Mouse (Mus musculus) lung, adult 2 months (tissue): ENCODE data around the gene Trp53.

Experiments used
- CTCF ChIP-seq: fragments of 200-500 bp; IDR thresholded peaks from 2 replicates; pipeline ENCODE4 v1.5.1; 2011; ENCODE audit warnings: mild to moderate bottlenecking, low read length, control low read depth; ENCODE audit not compliant: insufficient read depth
- POLR2A ChIP-seq: fragments of 200-500 bp; IDR thresholded peaks from 2 replicates; pipeline ENCODE4 v1.6.1; 2011; ENCODE audit warnings: low read depth, mild to moderate bottlenecking, control low read depth, low read length, borderline replicate concordance; ENCODE audit errors: extremely low read depth

GRCm38 (mm10) chr11:69584008-69584407 lies 3.8 kb downstream of the Trp53 start:
- TF ChIP-seq CTCF (no peak), POLR2A (no peak)
